Mouse (Mus musculus) c-Kit-positive CD71-negative TER-119-negative erythroid progenitor cells, embryonic 14.5 days (primary cell): ENCODE measurements around the gene Slc17a1.

Experiments
- DNase-seq: peaks from one replicate; pipeline ENCODE4 v3.0.0-alpha.2; 2013; ENCODE audit warnings: low read depth

The Slc17a1 gene

GRCm38 (mm10) chr13:23867405-23867804, at the start of gene Slc17a1:
Slc17a1 (plus strand) TSS chr13:23867750.
- DNase-seq = no peak

GRCm38 (mm10) chr13:23820179-23820940, 47.2 kb upstream of the Slc17a1 start:
- no peak for DNase-seq

- DNase-seq = no peak
These were observed 45.3 kb upstream of the Slc17a1 start for GRCm38 (mm10) chr13:23822213-23822612.

GRCm38 (mm10) chr13:23826606-23827005, 40.9 kb upstream of the Slc17a1 start:
- no peak for DNase-seq

- DNase-seq = peak; percentile 31
These were observed 34.5 kb upstream of the Slc17a1 start for GRCm38 (mm10) chr13:23833053-23833452.

- DNase-seq = no peak
These were observed 32.7 kb upstream of the Slc17a1 start for GRCm38 (mm10) chr13:23834836-23835235.

GRCm38 (mm10) chr13:23836630-23837029, 30.9 kb upstream of the Slc17a1 start:
- no peak for DNase-seq

- DNase-seq = no peak
These were observed 28.2 kb upstream of the Slc17a1 start, which contains the start of gene Slc17a3 for GRCm38 (mm10) chr13:23839308-23839707. Slc17a3 (plus strand) TSS chr13:23839434.

- DNase-seq = no peak
These were observed 21.7 kb upstream of the Slc17a1 start for GRCm38 (mm10) chr13:23845851-23846250.

- no peak for DNase-seq
These were observed 18.3 kb upstream of the Slc17a1 start for GRCm38 (mm10) chr13:23849299-23849698.

GRCm38 (mm10) chr13:23856401-23856800, 11.1 kb upstream of the Slc17a1 start:
- no peak for DNase-seq

- no peak for DNase-seq
These were observed 5.7 kb upstream of the Slc17a1 start for GRCm38 (mm10) chr13:23861815-23862214.

- no peak for DNase-seq
These were observed 2.8 kb upstream of the Slc17a1 start for GRCm38 (mm10) chr13:23864711-23865110.

- DNase-seq = no peak
These were observed 1.4 kb upstream of the Slc17a1 start for GRCm38 (mm10) chr13:23866086-23866710.

- DNase-seq = no peak
These were observed 550 bp upstream of the Slc17a1 start for GRCm38 (mm10) chr13:23867000-23867399.

GRCm38 (mm10) chr13:23868790-23869533, 1.4 kb downstream of the Slc17a1 start:
- no peak for DNase-seq

- no peak for DNase-seq
These were observed 2.4 kb downstream of the Slc17a1 start for GRCm38 (mm10) chr13:23869996-23870395.

GRCm38 (mm10) chr13:23873141-23873540, 5.6 kb downstream of the Slc17a1 start:
- DNase-seq = no peak

GRCm38 (mm10) chr13:23879106-23879505, 11.6 kb downstream of the Slc17a1 start:
- DNase-seq = no peak

- no peak for DNase-seq
These were observed 12.1 kb downstream of the Slc17a1 start for GRCm38 (mm10) chr13:23879636-23880035.

GRCm38 (mm10) chr13:23885540-23885939, 18.0 kb downstream of the Slc17a1 start:
- DNase-seq = peak; percentile 50

- no peak for DNase-seq
These were observed 19.6 kb downstream of the Slc17a1 start for GRCm38 (mm10) chr13:23887026-23887725.
